Comparison of ENCODE assay signal across 9 mouse cellular contexts in genomic region chr14:16328531-16328930, GRCm38 (mm10). TPM values are rescaled to one million over a fixed set of nuclear protein-coding genes. Genes with fewer than 3 reads are reported as not detected.
DNase-seq lines count a peak whose midpoint lies in the region; ATAC-seq lines count a peak whose summit lies in the region.
"Had no signal": no experiment of that assay in that cellular context is flagged by ENCODE, and none has a peak within 500 bp of the region (broad histone marks: within the 10 kb centered on the region; RNA-seq: fewer than 3 reads in every experiment).

No protein-coding gene starts in this region.

- intact Hi-C loops in heart, postnatal 25 days (cut with DNase I), result no loop called here

- H3K4me3 ChIP-seq in embryonic facial prominence, embryonic 13.5 days, result no peak overlapping the region
- H3K4me3 ChIP-seq in limb, embryonic 12.5 days (replicated peaks), result no peak overlapping the region
- H3K4me3 ChIP-seq in stomach, embryonic 14.5 days (ENCODE audit: low read depth, low read length), result no peak overlapping the region
- H3K4me3 ChIP-seq: hindbrain, embryonic 15.5 days had no signal

- H3K36me3 ChIP-seq in embryonic facial prominence, embryonic 13.5 days, result no peaks in the 10 kb centered on the region
- no peaks in the 10 kb centered on the region for H3K36me3 ChIP-seq in limb, embryonic 12.5 days
- no peaks in the 10 kb centered on the region for H3K36me3 ChIP-seq in stomach, embryonic 14.5 days (ENCODE audit: control insufficient read depth, insufficient read depth, low read length)
- H3K36me3 ChIP-seq: hindbrain, embryonic 15.5 days had no signal

- WGBS in embryonic facial prominence, embryonic 13.5 days, result 6% methylated on average over 2 of the region's 2 CpGs
- 4% methylated on average over 2 of the region's 2 CpGs for WGBS in limb, embryonic 12.5 days
- WGBS in stomach, embryonic 14.5 days, result 11% methylated on average over 2 of the region's 2 CpGs

- H3K27me3 ChIP-seq in embryonic facial prominence, embryonic 13.5 days, result no peaks in the 10 kb centered on the region
- H3K27me3 ChIP-seq in limb, embryonic 12.5 days, result no peaks in the 10 kb centered on the region
- H3K27me3 ChIP-seq in stomach, embryonic 14.5 days (ENCODE audit: control insufficient read depth, insufficient read depth, low read length), result no peaks in the 10 kb centered on the region
- H3K27me3 ChIP-seq: hindbrain, embryonic 15.5 days had no signal

- H3K9ac ChIP-seq in embryonic facial prominence, embryonic 13.5 days, result no peak overlapping the region
- no peak overlapping the region for H3K9ac ChIP-seq in limb, embryonic 12.5 days (replicated peaks)
- no peak overlapping the region for H3K9ac ChIP-seq in stomach, embryonic 14.5 days (replicated peaks; ENCODE audit: low read depth, low read length)
- H3K9ac ChIP-seq: hindbrain, embryonic 15.5 days had no signal

- 0 out of 2 replicates have a peak, but pooled peaks have one; percentile 33 for ATAC-seq in embryonic facial prominence, embryonic 13.5 days (ENCODE audit: insufficient number of reproducible peaks, insufficient read depth, low FRiP score, low TSS enrichment, low read depth)
- peak; percentile 98 for ATAC-seq in limb, embryonic 12.5 days (ENCODE audit: insufficient number of reproducible peaks, insufficient read depth, low FRiP score, low TSS enrichment, low read depth)
- ATAC-seq in stomach, embryonic 14.5 days (ENCODE audit: insufficient number of reproducible peaks, insufficient read depth, low FRiP score, low read depth), result peak; percentile 81; the same call in 1 of the 2 replicates
- no peak for ATAC-seq in megakaryocyte, adult 5-6 weeks (ENCODE audit: poor library complexity, severe bottlenecking)

- peaks cover 12% of the 10 kb centered on the region for H3K4me1 ChIP-seq in embryonic facial prominence, embryonic 13.5 days
- peaks cover 26% of the 10 kb centered on the region for H3K4me1 ChIP-seq in limb, embryonic 12.5 days (replicated peaks)
- 0 out of 2 replicates have a peak, but pooled peaks cover 4% of the 10 kb centered on the region for H3K4me1 ChIP-seq in stomach, embryonic 14.5 days (ENCODE audit: control insufficient read depth, insufficient read depth, low read length)

- no peaks in the 10 kb centered on the region for H3K9me3 ChIP-seq in embryonic facial prominence, embryonic 13.5 days
- no peaks in the 10 kb centered on the region for H3K9me3 ChIP-seq in limb, embryonic 12.5 days
- H3K9me3 ChIP-seq in stomach, embryonic 14.5 days (ENCODE audit: control insufficient read depth, low read depth, low read length), result no peaks in the 10 kb centered on the region
- H3K9me3 ChIP-seq: hindbrain, embryonic 15.5 days had no signal

- H3K27ac ChIP-seq in embryonic facial prominence, embryonic 13.5 days, result peak overlapping the region; percentile 64
- H3K27ac ChIP-seq in limb, embryonic 12.5 days, result peak overlapping the region; percentile 96
- H3K27ac ChIP-seq in stomach, embryonic 14.5 days (ENCODE audit: low read length), result peak overlapping the region; percentile 35
- H3K27ac ChIP-seq: hindbrain, embryonic 15.5 days had no signal

- no peak overlapping the region for H3K4me2 ChIP-seq in embryonic facial prominence, embryonic 13.5 days
- no peak overlapping the region; the same call in 1 of the 2 replicates for H3K4me2 ChIP-seq in limb, embryonic 12.5 days
- no peak overlapping the region for H3K4me2 ChIP-seq in stomach, embryonic 14.5 days (replicated peaks; ENCODE audit: low read depth, low read length)
- H3K4me2 ChIP-seq: hindbrain, embryonic 15.5 days had no signal

- DNase-seq in heart, adult 11 months, result peak; percentile 96
- no peak for DNase-seq in heart, postnatal 25 days (ENCODE audit: low spot score)
- peak; percentile 75 for DNase-seq in heart, postnatal 4 days
- DNase-seq in right cerebral cortex, postnatal 10 days (ENCODE audit: low spot score in 2 of 2), result no peak

RNA-seq across cellular contexts. Expression of gene Top2b, which starts 36.4 kb away (rescaled TPM):
- 10 to 100 TPM; 62.4 to 67.5 TPM for total RNA-seq in heart, postnatal 25 days (2021)
- polyA plus RNA-seq in embryonic facial prominence, embryonic 13.5 days (2015; fragmentation: Nextera tagmentation; extraction: Ambion mirVana), result 65.8 and 67.5 TPM in 2 replicates
- total RNA-seq in heart, postnatal 4 days (2021), result 100 to 1,000 TPM in 1 of 2 experiments, 10 to 100 TPM in 1; 97.4 to 105 TPM
- polyA plus RNA-seq in limb, embryonic 12.5 days (2016; fragmentation: Nextera tagmentation; extraction: Ambion mirVana), result 148 and 151 TPM in 2 replicates
- 64.4 and 81.7 TPM in 2 replicates for polyA plus RNA-seq in stomach, embryonic 14.5 days (2014; fragmentation: Nextera tagmentation; extraction: Ambion mirVana)
- total RNA-seq in megakaryocyte, adult 5-6 weeks (2015), result 99.8 and 125 TPM in 2 replicates
- total RNA-seq in megakaryocyte, adult 5-6 weeks (2017), result 107 and 119 TPM in 2 replicates

Comparison
In these comparisons a context has a peak if more than half of its experiments do, and no peak if none do; other contexts are left out.
1. DNase-seq: peak in heart, adult 11 months (single experiment) and heart, postnatal 4 days (single experiment); none in heart, postnatal 25 days (single experiment) and right cerebral cortex, postnatal 10 days (0 of 2).
2. H3K27ac ChIP-seq: peak in every context shown above with its lines; median percentile 96 in limb, embryonic 12.5 days; 64 in embryonic facial prominence, embryonic 13.5 days; 35 in stomach, embryonic 14.5 days.